Mouse (Mus musculus) forebrain, embryonic 14.5 days (tissue): ENCODE measurements at regions not wholly inside any gene's neighbourhood (a gene's known extent, or its start where the extent isn't known, plus 50 kb on each side); places are given as distances from the start of the nearest gene placed in this dataset.
A peak's percentile ranks its signal among the peaks of the same experiment; 100 is the strongest.

ENCODE experiments used
- ATAC-seq: fragments of 200-750 bp; cut with Nextera tagmentation; 2 replicates; pipeline ENCODE4 v1.8.0; 2017; ENCODE audit warnings: mild to moderate bottlenecking, moderate library complexity
- DNase-seq: peaks from one replicate; pipeline ENCODE4 v3.0.0-alpha.2; 2015; ENCODE audit warnings: low spot score
- H3K27ac ChIP-seq: fragments of 300-500 bp; sonication (generic); 2 replicates; pipeline ENCODE4 v1.5.1; 2014; ENCODE audit warnings: low read depth, mild to moderate bottlenecking, control low read depth, low read length, moderate library complexity
- H3K27me3 ChIP-seq: fragments of 300-500 bp; sonication (generic); replicated peaks from 2 replicates; pipeline ENCODE4 v1.6.1; 2014; ENCODE audit warnings: low read length, control low read depth, mixed read lengths; ENCODE audit not compliant: control insufficient read depth, insufficient read depth
- H3K36me3 ChIP-seq: fragments of 300-500 bp; sonication (generic); 2 replicates; pipeline ENCODE4 v1.6.1; 2014; ENCODE audit warnings: low read length, control low read depth; ENCODE audit not compliant: control insufficient read depth, insufficient read depth
- H3K4me1 ChIP-seq: fragments of 300-500 bp; sonication (generic); 2 replicates; pipeline ENCODE4 v1.6.1; 2014; ENCODE audit warnings: antibody characterized with exemption, low read length, control low read depth; ENCODE audit not compliant: control insufficient read depth, insufficient read depth
- H3K4me2 ChIP-seq: fragments of 300-500 bp; sonication (generic); 2 replicates; pipeline ENCODE4 v1.6.1; 2014; ENCODE audit warnings: mild to moderate bottlenecking, control low read depth, low read length
- H3K4me3 ChIP-seq: fragments of 300-500 bp; sonication (generic); 2 replicates; pipeline ENCODE4 v1.5.1; 2014; ENCODE audit warnings: low read depth, low read length, control low read depth
- H3K9ac ChIP-seq: fragments of 300-500 bp; sonication (generic); 2 replicates; pipeline ENCODE4 v1.6.1; 2014; ENCODE audit warnings: mild to moderate bottlenecking, low read length, control low read depth, moderate library complexity
- H3K9me3 ChIP-seq: fragments of 300-500 bp; sonication (generic); replicated peaks from 2 replicates; pipeline ENCODE4 v1.6.1; 2016; ENCODE audit warnings: low read length, control low read depth, mixed read lengths; ENCODE audit not compliant: control insufficient read depth
- WGBS: fragments of 180-500 bp; shearing (Covaris S2); extraction: QIAGEN DNeasy Blood & Tissue Kit; methylation state at CpG from one replicate; pipeline ENCODE4 v1.1.7; 2014; 5-methylcytosine and 5-hydroxymethylcytosine counted together

DNA sequence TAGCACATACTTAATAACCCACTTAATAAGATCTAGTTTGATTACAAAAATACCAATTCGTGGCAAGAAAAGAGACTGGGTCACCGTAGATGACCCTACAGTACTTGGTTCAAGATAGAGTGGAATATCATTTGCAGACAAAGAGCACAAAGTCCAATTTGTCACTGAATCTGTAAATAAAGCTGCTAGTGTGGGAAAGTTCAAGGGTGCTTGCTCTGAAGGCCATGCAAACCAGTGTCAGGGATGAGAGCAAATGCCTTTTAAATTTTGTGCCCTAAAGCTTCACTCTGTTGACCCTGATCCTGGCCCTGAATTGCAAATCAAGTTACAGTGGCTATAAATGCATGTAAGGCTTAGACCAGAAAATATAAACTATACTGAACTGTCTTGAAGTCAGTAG, 113.1 kb downstream of the Cd55b start:
- Histone ChIP-seq H3K4me2 (no peak overlapping the region), H3K36me3 (no peaks in the 10 kb centered on the region), H3K9ac (no peak overlapping the region), H3K27ac (no peak overlapping the region), H3K27me3 (no peaks in the 10 kb centered on the region), H3K4me1 (no peaks in the 10 kb centered on the region), H3K9me3 (no peaks in the 10 kb centered on the region), H3K4me3 (no peak overlapping the region)
- ATAC-seq (no peak), DNase-seq (no peak)
- WGBS, result 73% methylated on average over 2 of the region's 2 CpGs

DNA sequence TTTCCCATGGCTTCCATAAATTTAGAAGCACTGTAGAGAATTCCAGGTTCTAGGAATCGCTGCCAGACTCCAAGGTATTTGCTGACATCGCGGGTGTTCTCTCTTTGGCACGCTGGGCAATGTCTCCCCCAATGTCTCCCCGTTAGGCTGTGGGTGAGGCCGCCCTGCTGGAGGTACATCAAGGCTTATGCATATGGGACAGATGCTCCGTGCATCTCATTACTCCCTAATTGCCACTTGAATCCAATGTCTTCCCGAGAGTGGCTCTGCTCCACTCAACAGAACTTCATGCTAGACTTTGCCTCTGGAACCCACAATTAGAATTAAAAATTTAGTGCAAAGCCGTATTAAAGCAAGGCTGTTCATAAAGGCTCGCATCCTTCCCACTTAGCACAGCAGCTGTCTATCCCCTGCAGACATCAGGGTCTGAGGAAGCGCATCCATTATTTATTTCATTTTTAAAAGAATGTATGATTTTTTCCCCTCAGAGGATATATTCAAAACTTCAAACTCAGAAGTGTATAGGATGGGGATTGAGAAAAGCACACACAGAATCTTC, 120.9 kb downstream of the Cd55b start:
- Histone ChIP-seq H3K9me3 (no peaks in the 10 kb centered on the region), H3K36me3 (no peaks in the 10 kb centered on the region), H3K9ac (no peak overlapping the region), H3K4me3 (no peak overlapping the region), H3K27me3 (no peaks in the 10 kb centered on the region), H3K27ac (0 out of 2 replicates have a peak overlapping the region, but pooled peaks have one; percentile 1), H3K4me1 (peaks cover 7% of the 10 kb centered on the region; the same call in 1 of the 2 replicates), H3K4me2 (0 out of 2 replicates have a peak overlapping the region, but pooled peaks have one; percentile 6)
- DNase-seq (peak; percentile 76), ATAC-seq (peak; percentile 77)
- 25% methylated on average over 11 of the region's 11 CpGs for WGBS

DNA sequence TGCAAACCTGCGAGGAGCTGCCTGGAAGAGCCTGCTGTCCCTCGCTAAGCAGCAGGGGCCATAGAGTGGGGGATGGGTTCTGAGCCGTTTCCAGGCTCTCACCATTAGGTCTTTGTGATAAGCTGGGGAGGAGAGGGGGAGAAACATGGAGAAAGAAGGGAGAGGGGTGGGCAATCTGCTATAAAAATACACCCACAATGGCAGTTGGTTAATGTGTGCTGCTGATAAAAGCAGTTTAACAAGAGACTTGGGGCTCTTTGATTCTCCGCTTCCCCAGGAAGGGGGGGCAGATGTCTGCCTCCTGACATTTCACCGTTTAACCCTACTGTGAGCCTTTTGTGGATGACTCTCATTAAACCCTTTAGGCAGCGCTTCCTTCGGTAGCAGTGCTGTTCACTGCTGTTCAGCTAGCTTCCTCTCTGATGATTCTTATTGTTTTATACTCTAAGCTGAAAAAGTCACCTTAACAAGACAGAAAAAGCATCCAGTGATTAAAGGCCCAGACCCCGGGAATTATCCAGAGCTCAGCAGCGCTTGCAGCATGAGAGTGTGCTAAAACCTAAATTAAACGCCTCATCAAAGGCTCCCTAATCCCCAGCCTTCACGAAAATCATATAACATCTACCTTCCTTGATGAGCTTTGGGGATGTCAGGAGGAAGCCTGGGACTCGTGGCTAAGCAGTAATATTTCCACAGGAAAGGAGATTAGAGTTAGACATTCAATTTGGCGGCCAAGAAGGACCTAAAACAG, 122.6 kb downstream of the Cd55b start:
- Histone ChIP-seq H3K4me3 (0 out of 2 replicates have a peak overlapping the region, but pooled peaks have one; percentile 4), H3K36me3 (no peaks in the 10 kb centered on the region), H3K27me3 (no peaks in the 10 kb centered on the region), H3K27ac (no peak overlapping the region), H3K9me3 (no peaks in the 10 kb centered on the region), H3K4me1 (peaks cover 7% of the 10 kb centered on the region; the same call in 1 of the 2 replicates), H3K4me2 (peak overlapping the region; percentile 43), H3K9ac (peak overlapping the region; percentile 0; the same call in 1 of the 2 replicates)
- 3% methylated on average over 13 of the region's 13 CpGs for WGBS
- peak; percentile 90 for ATAC-seq
- DNase-seq, result peak; percentile 82

DNA sequence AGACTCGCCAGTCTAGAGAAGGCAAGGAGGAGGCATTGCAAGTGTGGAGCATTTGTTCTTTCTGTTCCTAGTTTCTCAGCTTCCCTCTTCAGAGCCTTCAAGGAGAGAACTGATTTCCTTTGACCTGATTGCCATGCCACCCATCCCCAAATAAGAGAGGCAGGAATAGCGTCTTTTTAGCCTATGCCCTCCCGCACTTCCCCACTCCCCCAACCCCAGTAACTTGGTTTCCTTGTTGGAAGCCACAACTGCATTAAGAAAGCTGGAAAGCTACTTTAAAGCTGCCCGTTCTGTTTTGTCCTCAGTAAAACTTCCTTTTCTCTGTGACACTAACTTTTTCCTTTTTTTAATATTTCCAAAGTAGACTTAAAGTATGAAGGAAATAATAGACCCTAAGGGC, 123.2 kb downstream of the Cd55b start:
- Histone ChIP-seq H3K9me3 (no peaks in the 10 kb centered on the region), H3K4me3 (no peak overlapping the region), H3K27me3 (no peaks in the 10 kb centered on the region), H3K9ac (no peak overlapping the region; the same call in 1 of the 2 replicates), H3K4me1 (peaks cover 7% of the 10 kb centered on the region; the same call in 1 of the 2 replicates), H3K27ac (no peak overlapping the region), H3K4me2 (peak overlapping the region; percentile 43), H3K36me3 (no peaks in the 10 kb centered on the region)
- DNase-seq (no peak), ATAC-seq (no peak)
- 14% methylated on average over 4 of the region's 4 CpGs for WGBS

DNA sequence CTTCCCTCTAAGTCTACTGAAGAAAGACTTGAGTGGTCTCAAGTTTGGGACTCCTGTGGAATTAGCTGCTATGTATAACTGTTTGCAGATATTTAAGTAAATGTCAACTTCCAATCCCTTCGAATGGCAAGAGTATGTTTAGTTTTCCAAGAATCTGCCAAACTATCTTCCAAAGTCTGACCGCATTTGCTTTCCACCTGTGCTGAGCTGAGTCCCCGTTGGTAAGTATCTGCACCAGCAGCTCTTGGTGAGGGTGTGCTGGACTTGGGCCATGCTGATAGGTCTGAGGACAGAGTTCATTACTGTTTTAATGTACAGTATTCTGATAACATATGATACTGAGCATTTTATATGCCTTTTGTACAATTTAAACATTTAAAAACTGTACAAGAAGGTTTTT, 123.7 kb downstream of the Cd55b start:
- no peak overlapping the region for H3K4me2 ChIP-seq
- no peak overlapping the region for H3K27ac ChIP-seq
- peaks cover 7% of the 10 kb centered on the region; the same call in 1 of the 2 replicates for H3K4me1 ChIP-seq
- DNase-seq (no peak), ATAC-seq (no peak)
- H3K9ac ChIP-seq, result no peak overlapping the region
- H3K27me3 ChIP-seq, result no peaks in the 10 kb centered on the region
- H3K4me3 ChIP-seq, result no peak overlapping the region
- H3K36me3 ChIP-seq, result no peaks in the 10 kb centered on the region
- 62% methylated on average over 3 of the region's 3 CpGs for WGBS
- no peaks in the 10 kb centered on the region for H3K9me3 ChIP-seq

DNA sequence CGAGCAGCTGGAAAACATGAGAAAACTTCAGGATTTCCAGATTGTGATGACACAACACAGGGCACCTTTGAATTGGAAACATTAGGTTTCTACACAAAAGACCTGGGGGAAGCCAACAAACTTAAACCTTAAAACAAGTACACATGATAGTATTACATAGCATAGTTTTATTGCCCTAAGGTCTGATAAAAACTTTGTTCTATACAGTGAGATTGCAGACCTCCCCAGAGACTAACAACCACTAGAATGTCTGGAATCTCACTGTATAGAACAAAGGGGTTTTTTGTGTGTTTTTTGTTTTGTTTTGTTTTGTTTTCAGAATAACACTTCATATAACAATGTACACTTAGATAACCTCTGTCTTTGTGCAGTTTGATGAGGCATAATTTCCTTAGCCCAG, 124.2 kb downstream of the Cd55b start:
- WGBS, result 95% methylated on average over 1 of the region's 1 CpGs
- Histone ChIP-seq H3K36me3 (no peaks in the 10 kb centered on the region), H3K9me3 (no peaks in the 10 kb centered on the region), H3K9ac (no peak overlapping the region), H3K4me2 (no peak overlapping the region), H3K4me1 (peaks cover 7% of the 10 kb centered on the region; the same call in 1 of the 2 replicates), H3K27ac (no peak overlapping the region), H3K4me3 (no peak overlapping the region), H3K27me3 (no peaks in the 10 kb centered on the region)
- no peak for ATAC-seq
- DNase-seq, result no peak

DNA sequence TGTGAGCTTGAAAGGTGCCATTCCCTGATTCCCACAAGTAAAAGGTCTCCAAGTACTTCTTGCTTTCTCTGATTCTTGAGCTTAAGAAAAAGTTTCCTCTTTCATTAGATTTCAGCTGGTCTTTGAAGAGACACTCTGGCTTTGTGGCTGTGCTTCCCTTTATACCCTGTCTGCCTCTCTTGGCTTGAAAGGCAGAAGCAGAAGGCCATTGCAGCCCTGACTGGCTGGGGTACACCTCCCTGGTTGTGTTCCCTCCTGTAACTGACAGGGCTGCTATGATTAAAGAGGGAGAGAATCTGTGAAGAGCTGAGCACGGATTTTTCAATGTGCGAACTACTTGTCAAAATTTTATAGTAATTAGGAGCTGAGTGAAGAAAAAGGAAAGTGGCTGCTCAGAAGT, 125.3 kb downstream of the Cd55b start:
- Histone ChIP-seq H3K27ac (no peak overlapping the region), H3K4me1 (peaks cover 7% of the 10 kb centered on the region; the same call in 1 of the 2 replicates), H3K9me3 (no peaks in the 10 kb centered on the region), H3K9ac (no peak overlapping the region), H3K4me3 (no peak overlapping the region), H3K27me3 (no peaks in the 10 kb centered on the region), H3K4me2 (no peak overlapping the region), H3K36me3 (no peaks in the 10 kb centered on the region)
- ATAC-seq, result no peak
- DNase-seq, result peak; percentile 40
- WGBS, result 24% methylated on average over 2 of the region's 2 CpGs

DNA sequence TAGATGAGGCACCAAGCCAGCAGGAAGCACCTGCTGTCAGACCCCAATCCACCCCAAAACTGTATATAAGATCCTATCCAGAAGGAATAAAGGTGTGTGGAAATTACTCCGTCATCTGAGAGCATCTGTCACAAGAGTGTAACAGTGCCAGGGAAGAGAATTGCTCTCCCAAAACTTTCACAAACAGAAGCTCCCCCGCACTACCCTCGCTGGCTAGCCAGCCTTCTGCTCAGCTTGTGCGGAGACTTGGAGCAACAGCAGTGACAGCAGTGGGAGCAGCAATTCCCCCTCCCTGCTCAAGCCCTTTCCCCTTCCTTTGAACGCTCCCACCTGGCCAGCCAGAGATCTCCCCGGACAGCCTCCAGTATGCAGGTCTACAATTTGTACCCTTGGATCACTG, 136.9 kb downstream of the Cd55b start:
- Histone ChIP-seq H3K4me1 (no peaks in the 10 kb centered on the region), H3K9ac (no peak overlapping the region), H3K27ac (no peak overlapping the region), H3K4me2 (no peak overlapping the region), H3K4me3 (no peak overlapping the region), H3K36me3 (no peaks in the 10 kb centered on the region), H3K27me3 (no peaks in the 10 kb centered on the region), H3K9me3 (no peaks in the 10 kb centered on the region)
- DNase-seq, result no peak
- ATAC-seq, result no peak
- WGBS, result 85% methylated on average over 6 of the region's 6 CpGs

DNA sequence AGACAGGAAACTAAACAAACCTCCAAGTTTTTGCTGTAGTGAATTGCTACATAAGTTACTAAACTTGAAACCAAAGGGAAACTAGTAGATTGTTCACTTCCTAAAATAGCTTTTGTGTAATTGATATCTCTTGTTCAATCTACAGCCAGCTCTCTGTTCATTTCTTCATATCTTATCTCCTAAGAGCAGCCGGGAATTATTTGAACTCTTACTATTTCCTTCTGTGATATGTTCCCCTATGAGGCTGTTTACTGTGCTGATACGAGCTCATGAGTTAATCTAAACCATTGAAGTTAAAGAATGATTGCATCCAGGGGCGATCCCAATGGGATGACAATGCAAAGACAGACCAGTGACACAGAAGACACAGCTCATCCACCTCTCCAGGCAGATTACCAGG, 140.7 kb downstream of the Cd55b start:
- no peak for ATAC-seq
- WGBS, result 80% methylated on average over 3 of the region's 3 CpGs
- DNase-seq, result no peak

More for the DNA sequence above, 140.7 kb downstream of the Cd55b start:
- Histone ChIP-seq H3K9ac (no peak overlapping the region), H3K27ac (no peak overlapping the region), H3K36me3 (no peaks in the 10 kb centered on the region), H3K4me2 (no peak overlapping the region), H3K4me1 (no peaks in the 10 kb centered on the region), H3K27me3 (no peaks in the 10 kb centered on the region), H3K4me3 (no peak overlapping the region), H3K9me3 (no peaks in the 10 kb centered on the region; the same call in 1 of the 2 replicates)
